Mouse (Mus musculus): ENCODE measurements around the gene Gm20219. TPM values are rescaled to one million over a fixed set of nuclear protein-coding genes. Genes with fewer than 3 reads are reported as not detected.

Gm20219 gene
- polyA plus RNA-seq, 1 experiment from 2014 or later: 0.08 TPM

DNA sequence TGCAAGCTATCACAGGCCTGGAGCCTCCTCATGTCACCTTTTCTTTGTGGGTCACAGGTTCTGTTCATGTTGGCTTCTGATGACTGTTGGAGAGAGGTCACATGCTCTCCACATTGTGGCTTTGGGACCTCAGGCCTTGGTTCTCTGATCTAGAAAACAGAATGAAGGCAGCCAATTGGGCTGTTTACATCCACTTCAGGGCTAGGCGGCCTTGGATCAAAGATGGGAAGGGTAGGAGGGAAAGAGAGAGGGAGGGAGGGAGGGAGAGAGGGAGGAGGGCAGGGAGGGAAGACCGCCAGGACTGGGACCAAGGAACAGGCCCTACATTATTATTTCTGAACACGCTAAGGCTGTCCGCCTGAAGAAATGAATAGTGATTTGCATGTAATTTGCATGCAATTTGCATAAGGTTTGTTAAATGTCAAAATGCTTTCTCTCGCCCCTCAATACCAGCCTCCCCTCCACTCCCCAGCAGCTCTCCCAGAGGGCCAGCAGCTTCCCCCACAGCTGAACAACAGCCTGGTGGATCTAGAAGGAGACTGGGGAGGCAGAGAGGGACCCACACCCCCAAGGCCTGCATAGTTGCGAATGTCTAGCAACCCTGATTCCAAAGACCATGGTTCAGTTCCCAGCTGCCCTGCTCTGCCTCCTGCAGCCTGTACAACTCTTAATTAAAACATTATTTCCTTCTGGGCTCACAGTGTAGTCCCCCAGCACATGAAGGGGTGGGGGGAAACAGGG, 2.2 kb downstream of the Gm20219 start:
- Histone ChIP-seq H3K4me1 (replicated peaks) (0 out of 2 replicates have a peak, but pooled peaks cover 2% of the 10 kb centered on the region), H3K9me3 (replicated peaks) (no peaks in the 10 kb centered on the region), H3K36me3 (no peaks in the 10 kb centered on the region), H3K27ac (no peak overlapping the region), H3K4me3 (replicated peaks) (no peak overlapping the region), H3K9ac (no peak overlapping the region), H3K4me2 (no peak overlapping the region), H3K27me3 (no peaks in the 10 kb centered on the region)
- 67% methylated on average over 6 of the region's 6 CpGs for WGBS (ENCODE audit: insufficient replicate concordance)
- no peak for DNase-seq
- ATAC-seq (ENCODE audit: low read depth): no peak

DNA sequence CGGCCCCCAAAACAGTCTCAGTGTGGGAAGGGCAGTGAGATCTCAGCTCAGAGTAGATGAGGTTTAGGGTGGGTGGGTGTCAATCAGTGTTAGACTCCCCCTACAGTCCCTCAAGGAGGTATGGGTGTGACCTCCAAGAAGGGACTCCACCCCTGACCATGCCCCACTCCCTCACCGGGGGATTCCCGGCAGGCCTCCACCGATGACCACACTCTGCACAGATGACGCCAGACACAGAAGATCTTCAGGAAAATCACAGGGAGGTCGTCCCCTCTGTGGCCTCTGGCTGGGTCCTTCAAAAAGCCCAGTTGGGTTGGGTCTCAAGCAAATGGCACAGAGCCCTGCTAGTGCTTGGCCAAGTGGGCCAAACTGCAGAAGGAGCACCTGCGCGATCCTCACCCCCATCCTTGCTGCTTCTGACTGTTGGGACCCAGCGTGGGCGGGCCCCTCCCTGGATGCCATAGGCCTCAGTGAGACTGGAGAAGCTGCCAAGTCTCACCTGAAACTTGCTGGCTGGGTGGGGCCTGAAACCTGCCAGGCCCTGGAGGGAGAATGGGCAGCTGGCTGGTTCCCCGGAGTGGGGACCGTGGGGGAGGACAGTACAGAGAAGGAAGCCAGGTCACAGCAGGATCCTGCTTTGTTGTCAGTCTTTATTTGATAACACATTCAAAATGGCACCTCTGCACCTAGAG, 3.3 kb downstream of the Gm20219 start:
- no peak overlapping the region for H3K4me3 ChIP-seq (replicated peaks)
- H3K9ac ChIP-seq: no peak overlapping the region
- H3K36me3 ChIP-seq: no peaks in the 10 kb centered on the region
- ATAC-seq (ENCODE audit: low read depth): no peak
- H3K4me1 ChIP-seq (replicated peaks): peaks cover 4% of the 10 kb centered on the region; the same call in 1 of the 2 replicates
- H3K27ac ChIP-seq: no peak overlapping the region
- WGBS (ENCODE audit: insufficient replicate concordance): 68% methylated on average over 12 of the region's 12 CpGs
- no peak for DNase-seq
- H3K9me3 ChIP-seq (replicated peaks): no peaks in the 10 kb centered on the region
- H3K4me2 ChIP-seq: no peak overlapping the region
- no peaks in the 10 kb centered on the region for H3K27me3 ChIP-seq

DNA sequence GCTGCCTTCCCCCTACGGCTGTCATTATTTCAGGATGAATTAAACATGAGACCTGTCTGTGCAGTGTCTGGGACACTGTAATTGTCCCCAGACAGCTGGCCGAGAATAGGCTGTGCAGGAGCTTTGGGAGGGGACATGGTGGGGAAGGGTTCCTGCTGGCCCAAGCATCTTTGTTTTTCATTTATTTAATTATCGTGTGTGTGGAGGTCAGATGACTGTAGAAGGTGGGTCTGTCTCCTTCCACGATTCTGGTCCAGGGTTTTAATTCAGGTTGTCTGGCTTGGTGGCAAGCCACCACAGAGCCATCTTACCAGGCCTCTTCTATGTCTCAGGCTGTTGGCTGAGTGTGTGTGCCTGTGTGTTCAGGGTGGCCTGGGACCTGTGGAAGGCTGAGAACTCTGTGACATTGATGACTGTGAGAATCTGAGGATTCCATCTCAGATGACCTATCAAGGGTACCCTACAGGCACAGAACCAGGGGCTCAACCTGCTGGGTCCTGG, 5.5 kb downstream of the Gm20219 start:
- H3K9me3 ChIP-seq (replicated peaks): no peaks in the 10 kb centered on the region
- H3K9ac ChIP-seq: no peak overlapping the region
- H3K4me1 ChIP-seq (replicated peaks): peaks cover 4% of the 10 kb centered on the region; the same call in 1 of the 2 replicates
- DNase-seq: no peak
- no peak overlapping the region for H3K4me2 ChIP-seq
- no peak overlapping the region for H3K27ac ChIP-seq
- H3K36me3 ChIP-seq: no peaks in the 10 kb centered on the region
- ATAC-seq (ENCODE audit: low read depth): no peak
- no peak overlapping the region for H3K4me3 ChIP-seq (replicated peaks)
- H3K27me3 ChIP-seq: no peaks in the 10 kb centered on the region
- WGBS (ENCODE audit: insufficient replicate concordance): 52% methylated on average over 4 of the region's 4 CpGs

DNA sequence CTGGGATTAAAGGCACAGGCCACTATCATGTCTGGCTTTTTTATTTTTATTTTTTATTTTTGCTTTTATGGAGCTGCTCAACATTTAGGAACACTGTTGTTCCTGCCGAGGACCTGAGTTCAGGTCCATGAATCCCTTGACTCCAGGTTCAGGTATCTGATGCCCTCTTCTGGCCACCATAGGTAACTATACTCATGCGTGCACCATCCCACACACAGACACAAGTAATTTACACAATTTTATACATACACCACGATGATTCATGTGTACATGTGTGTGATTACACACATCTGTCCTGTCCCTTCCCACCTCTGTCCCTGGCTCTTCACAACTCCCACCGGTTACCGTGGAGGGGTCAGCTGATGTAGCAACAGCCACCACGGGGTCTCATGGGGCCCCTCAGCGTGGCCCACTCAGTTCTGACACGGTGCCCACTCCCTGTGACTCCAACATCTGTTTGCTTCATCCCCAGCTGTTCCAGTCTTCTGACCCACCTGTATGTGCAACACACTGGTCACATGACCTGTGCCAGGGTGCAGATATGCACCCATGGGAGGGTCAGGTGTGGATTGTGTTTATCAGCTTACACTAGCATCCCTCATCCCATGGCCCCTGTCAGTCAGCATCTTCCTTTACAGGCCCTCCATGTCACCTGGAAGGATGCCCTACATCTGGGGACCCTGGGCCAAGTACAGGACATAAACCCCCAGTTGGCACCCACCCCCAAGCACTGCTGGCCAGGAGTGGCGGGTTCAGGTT, 6.2 kb downstream of the Gm20219 start:
- H3K4me3 ChIP-seq (replicated peaks): no peak overlapping the region
- WGBS (ENCODE audit: insufficient replicate concordance): 55% methylated on average over 9 of the region's 9 CpGs
- no peaks in the 10 kb centered on the region for H3K27me3 ChIP-seq
- H3K27ac ChIP-seq: no peak overlapping the region
- ATAC-seq (ENCODE audit: low read depth) (no peak), DNase-seq (no peak)
- H3K9me3 ChIP-seq (replicated peaks): no peaks in the 10 kb centered on the region
- H3K4me1 ChIP-seq (replicated peaks): peaks cover 4% of the 10 kb centered on the region; the same call in 1 of the 2 replicates
- no peaks in the 10 kb centered on the region for H3K36me3 ChIP-seq
- no peak overlapping the region for H3K9ac ChIP-seq
- H3K4me2 ChIP-seq: no peak overlapping the region

DNA sequence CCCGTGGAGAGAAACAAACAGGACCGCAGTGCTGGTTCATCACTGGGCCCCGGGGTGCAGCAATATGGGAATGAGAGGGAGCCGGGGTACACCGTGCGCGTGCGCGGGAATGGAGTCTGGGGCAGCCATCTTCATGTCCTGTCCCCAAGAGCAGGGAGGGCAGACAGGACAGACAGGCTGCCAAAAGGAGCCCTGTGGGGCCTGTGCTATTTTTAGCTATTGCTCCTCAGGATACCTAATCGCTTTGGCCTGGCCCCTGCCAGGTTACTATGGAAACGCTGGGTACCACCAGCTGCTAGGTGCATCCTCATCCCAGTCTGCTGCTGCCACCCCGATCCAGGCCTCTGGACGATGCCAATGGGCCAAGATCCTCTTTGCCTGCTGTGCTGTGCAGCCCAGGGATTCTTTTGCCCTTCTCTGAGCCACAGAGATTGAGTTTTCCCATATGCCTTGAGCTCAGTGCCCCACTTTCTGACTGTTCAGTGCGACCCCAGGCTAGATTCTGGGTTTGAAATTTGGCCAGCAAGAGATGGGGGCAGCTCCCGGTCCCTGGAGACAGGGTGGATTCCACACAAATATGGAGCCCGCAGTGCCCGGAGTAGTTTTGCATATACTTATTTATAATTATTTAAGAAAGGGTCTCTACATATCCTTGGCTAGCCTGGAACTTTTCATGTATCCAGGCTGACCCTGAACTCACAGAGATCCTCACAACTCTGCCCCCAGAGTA, 6.9 kb downstream of the Gm20219 start:
- Histone ChIP-seq H3K4me2 (no peak overlapping the region), H3K9ac (no peak overlapping the region), H3K9me3 (replicated peaks) (no peaks in the 10 kb centered on the region), H3K36me3 (no peaks in the 10 kb centered on the region), H3K27me3 (peaks cover 7% of the 10 kb centered on the region; the same call in 1 of the 2 replicates), H3K4me1 (replicated peaks) (peaks cover 4% of the 10 kb centered on the region; the same call in 1 of the 2 replicates), H3K27ac (no peak overlapping the region), H3K4me3 (replicated peaks) (no peak overlapping the region)
- WGBS (ENCODE audit: insufficient replicate concordance): 60% methylated on average over 17 of the region's 17 CpGs
- no peak for ATAC-seq (ENCODE audit: low read depth)
- no peak for DNase-seq

DNA sequence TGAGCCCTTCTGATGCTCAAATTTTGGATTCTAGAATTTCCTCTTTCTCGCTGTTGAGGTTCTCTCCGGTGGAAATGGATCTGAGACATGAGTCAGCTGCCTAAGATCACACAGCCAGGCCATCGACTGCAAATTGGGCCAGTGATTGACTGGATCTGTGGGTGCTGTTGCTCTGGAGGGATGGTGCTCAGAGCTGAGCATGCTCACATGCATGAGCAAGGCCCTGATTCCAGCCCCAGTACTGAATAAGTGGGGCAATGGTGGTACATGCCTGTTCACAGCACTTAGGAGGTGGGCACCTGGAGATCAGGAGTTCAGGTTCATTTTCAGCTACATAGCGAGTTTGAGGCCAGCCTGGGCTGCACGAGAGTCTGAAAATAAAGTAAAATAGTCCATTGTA, 7.6 kb downstream of the Gm20219 start:
- DNase-seq: no peak
- no peak overlapping the region for H3K9ac ChIP-seq
- H3K4me3 ChIP-seq (replicated peaks): no peak overlapping the region
- H3K4me1 ChIP-seq (replicated peaks): peaks cover 4% of the 10 kb centered on the region; the same call in 1 of the 2 replicates
- no peak overlapping the region for H3K4me2 ChIP-seq
- no peaks in the 10 kb centered on the region for H3K9me3 ChIP-seq (replicated peaks)
- no peak for ATAC-seq (ENCODE audit: low read depth)
- WGBS (ENCODE audit: insufficient replicate concordance): 62% methylated on average over 5 of the region's 5 CpGs
- no peaks in the 10 kb centered on the region for H3K36me3 ChIP-seq
- no peak overlapping the region for H3K27ac ChIP-seq
- H3K27me3 ChIP-seq: peaks cover 7% of the 10 kb centered on the region; the same call in 1 of the 2 replicates

DNA sequence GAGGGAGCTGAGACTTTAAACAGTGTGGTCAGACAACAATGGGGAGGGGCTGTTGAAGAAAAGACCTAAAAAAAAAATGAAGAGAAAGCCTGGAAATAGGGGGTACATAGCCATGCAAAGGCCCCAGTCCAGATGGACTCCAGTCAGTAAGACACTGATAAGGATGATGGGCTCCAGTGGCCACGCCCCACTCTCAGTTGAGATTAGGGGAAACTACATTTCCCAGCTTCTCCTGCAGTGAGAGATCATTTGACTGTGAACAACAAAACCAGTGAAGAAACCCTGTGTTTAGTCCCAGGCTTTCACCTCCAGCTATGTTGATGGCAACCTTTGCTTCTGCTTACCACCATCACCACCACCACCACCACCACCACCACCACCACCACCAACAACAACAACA, 8.2 kb downstream of the Gm20219 start:
- WGBS (ENCODE audit: insufficient replicate concordance): 29% methylated on average over 1 of the region's 1 CpGs
- Histone ChIP-seq H3K36me3 (no peaks in the 10 kb centered on the region), H3K4me3 (replicated peaks) (no peak overlapping the region), H3K9ac (no peak overlapping the region), H3K9me3 (replicated peaks) (no peaks in the 10 kb centered on the region), H3K4me2 (no peak overlapping the region), H3K4me1 (replicated peaks) (peaks cover 4% of the 10 kb centered on the region; the same call in 1 of the 2 replicates), H3K27ac (no peak overlapping the region), H3K27me3 (peaks cover 7% of the 10 kb centered on the region; the same call in 1 of the 2 replicates)
- ATAC-seq (ENCODE audit: low read depth): no peak
- no peak for DNase-seq

DNA sequence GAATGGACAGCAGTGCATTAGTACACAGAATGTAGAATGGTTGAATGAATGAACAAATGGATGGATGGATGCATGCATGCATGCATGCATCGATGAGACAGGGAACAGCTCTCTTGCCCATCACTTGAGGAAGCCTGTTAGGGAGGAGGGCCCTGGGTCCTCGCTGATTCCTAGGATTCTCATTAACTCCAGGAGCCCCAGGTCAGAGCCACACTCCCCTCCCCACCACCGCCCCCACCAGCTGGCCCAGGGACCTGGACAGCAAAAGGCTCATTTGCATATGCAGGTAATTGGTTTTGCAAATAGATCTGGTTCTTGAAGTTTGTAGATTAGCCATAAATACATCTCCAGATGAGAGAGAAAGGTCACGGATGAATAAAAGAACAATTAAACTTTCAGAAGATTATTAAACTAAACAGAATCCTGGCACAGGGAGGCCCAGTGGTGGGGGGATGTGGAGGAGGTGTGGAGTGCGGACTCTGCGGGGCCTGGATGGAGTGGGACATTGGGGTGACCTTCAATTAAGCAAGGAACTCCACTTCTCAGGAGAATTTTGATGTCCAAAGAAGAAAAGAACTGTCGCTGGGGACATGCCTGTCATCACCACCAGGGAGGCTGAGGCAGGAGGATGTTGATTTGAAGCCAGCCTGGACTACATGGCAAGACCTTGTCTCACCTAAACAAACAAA, 9.3 kb downstream of the Gm20219 start:
- H3K9ac ChIP-seq: no peak overlapping the region
- peaks cover 7% of the 10 kb centered on the region; the same call in 1 of the 2 replicates for H3K27me3 ChIP-seq
- ATAC-seq (ENCODE audit: low read depth) (no peak), DNase-seq (no peak)
- no peaks in the 10 kb centered on the region for H3K9me3 ChIP-seq (replicated peaks)
- no peak overlapping the region for H3K4me3 ChIP-seq (replicated peaks)
- no peaks in the 10 kb centered on the region for H3K36me3 ChIP-seq
- H3K27ac ChIP-seq: no peak overlapping the region
- 57% methylated on average over 7 of the region's 7 CpGs for WGBS (ENCODE audit: insufficient replicate concordance)
- peaks cover 8% of the 10 kb centered on the region; the same call in 1 of the 2 replicates for H3K4me1 ChIP-seq (replicated peaks)
- H3K4me2 ChIP-seq: no peak overlapping the region

DNA sequence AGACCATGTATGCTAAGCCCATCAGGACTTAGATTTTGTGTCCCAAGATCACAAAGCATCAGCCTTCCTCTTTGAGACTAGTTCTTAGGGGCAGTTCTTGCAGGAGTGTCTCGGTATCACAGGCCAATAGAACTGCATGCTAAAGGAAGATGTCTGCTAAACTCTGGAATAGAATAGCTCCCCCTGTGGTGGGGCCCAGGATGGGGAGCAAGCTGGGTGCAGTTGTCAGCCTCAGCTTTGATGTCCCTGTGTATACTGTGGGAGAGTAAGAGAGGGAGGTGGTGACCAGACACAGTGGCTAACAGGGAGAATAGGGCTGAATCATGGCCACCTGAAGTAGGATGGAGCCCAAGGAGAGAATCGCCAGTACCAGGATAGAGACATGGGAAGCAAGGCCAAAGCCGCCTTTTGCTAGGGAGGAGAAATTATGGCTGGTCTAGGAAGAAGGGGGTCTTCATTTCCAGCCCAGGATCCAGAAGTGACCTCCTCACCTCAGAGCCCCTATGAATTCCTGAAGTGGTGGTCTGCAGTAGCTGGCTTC, 10.4 kb downstream of the Gm20219 start:
- H3K9me3 ChIP-seq (replicated peaks): no peaks in the 10 kb centered on the region
- no peak overlapping the region for H3K4me2 ChIP-seq
- H3K27ac ChIP-seq: no peak overlapping the region
- no peak for DNase-seq
- 54% methylated on average over 3 of the region's 3 CpGs for WGBS (ENCODE audit: insufficient replicate concordance)
- no peak for ATAC-seq (ENCODE audit: low read depth)
- no peak overlapping the region for H3K4me3 ChIP-seq (replicated peaks)
- H3K4me1 ChIP-seq (replicated peaks): peaks cover 8% of the 10 kb centered on the region; the same call in 1 of the 2 replicates
- no peak overlapping the region for H3K9ac ChIP-seq
- H3K36me3 ChIP-seq: no peaks in the 10 kb centered on the region
- peaks cover 7% of the 10 kb centered on the region; the same call in 1 of the 2 replicates for H3K27me3 ChIP-seq

DNA sequence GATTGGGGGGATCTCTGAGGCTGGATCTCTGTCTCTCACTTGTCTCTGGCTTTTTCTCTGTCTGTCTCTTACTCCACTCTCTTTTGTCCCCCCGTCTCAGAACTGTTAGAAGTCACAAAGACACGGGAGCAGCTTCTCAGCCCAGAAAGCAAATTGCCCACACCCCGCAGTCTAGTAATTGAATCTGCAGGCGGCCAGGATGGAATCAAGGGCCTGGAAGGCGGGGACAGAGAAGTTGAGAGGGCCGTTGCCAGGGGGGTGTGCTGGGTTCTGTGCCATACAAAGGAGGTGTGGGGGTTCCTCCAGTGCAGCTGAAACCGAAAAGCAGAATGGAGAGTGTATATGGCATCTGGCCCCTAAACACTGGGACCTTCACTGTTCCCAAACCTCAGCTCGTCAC, 11.5 kb downstream of the Gm20219 start:
- H3K9me3 ChIP-seq (replicated peaks): no peaks in the 10 kb centered on the region
- H3K4me2 ChIP-seq: no peak overlapping the region
- peaks cover 8% of the 10 kb centered on the region; the same call in 1 of the 2 replicates for H3K4me1 ChIP-seq (replicated peaks)
- no peak overlapping the region for H3K9ac ChIP-seq
- ATAC-seq (ENCODE audit: low read depth) (no peak), DNase-seq (no peak)
- WGBS (ENCODE audit: insufficient replicate concordance): 48% methylated on average over 8 of the region's 8 CpGs
- peaks cover 7% of the 10 kb centered on the region; the same call in 1 of the 2 replicates for H3K27me3 ChIP-seq
- H3K4me3 ChIP-seq (replicated peaks): no peak overlapping the region
- no peaks in the 10 kb centered on the region for H3K36me3 ChIP-seq
- H3K27ac ChIP-seq: no peak overlapping the region
